Mouse (Mus musculus) frontal cortex, adult 2 months (tissue): ENCODE data around the gene Ctnnbip1. TPM values are rescaled to one million over a fixed set of nuclear protein-coding genes. Genes with fewer than 3 reads are reported as not detected.
A peak's percentile ranks its signal among the peaks of the same experiment; 100 is the strongest.

Experiments used
- DNase-seq, 2 experiments: peaks; one replicate each; pipeline ENCODE4 v3.0.0; 2022; ENCODE audit warnings: low spot score in 1 of 2; ENCODE audit errors: extremely low spot score in 1 of 2
- polyA plus RNA-seq: library from polyadenylated mRNA; depleted of rRNA; stranded (reverse); fragments of >200 nt; gene quantifications from 2 replicates; pipeline ENCODE4 v1.2.3, GENCODE M21; 2012

The Ctnnbip1 gene
- polyA plus RNA-seq, 1 experiment = 44.8 TPM

GRCm38 (mm10) chr4:149578831-149579230, 60.8 kb downstream of the Ctnnbip1 start:
- DNase-seq = no peak

GRCm38 (mm10) chr4:149585236-149585635, 67.2 kb downstream of the Ctnnbip1 start:
- no peak for DNase-seq

- DNase-seq = peak in 1 of 2 experiments; percentile 67
Observed at GRCm38 (mm10) chr4:149586044-149586782, 68.2 kb downstream of the Ctnnbip1 start, which contains the start of gene Clstn1. Gene Clstn1 (plus strand): TSS chr4:149586468.

GRCm38 (mm10) chr4:149586783-149587595, 69.0 kb downstream of the Ctnnbip1 start:
- DNase-seq = peak in 1 of 2 experiments; percentile 57

GRCm38 (mm10) chr4:149587596-149588168, 69.6 kb downstream of the Ctnnbip1 start:
- DNase-seq = peak in 1 of 2 experiments; percentile 78

GRCm38 (mm10) chr4:149590200-149590599, 72.2 kb downstream of the Ctnnbip1 start:
- DNase-seq = no peak

- DNase-seq = no peak
Observed at GRCm38 (mm10) chr4:149591486-149591885, 73.5 kb downstream of the Ctnnbip1 start.

GRCm38 (mm10) chr4:149594913-149595581, 77.0 kb downstream of the Ctnnbip1 start:
- no peak for DNase-seq

GRCm38 (mm10) chr4:149597641-149598208, 79.7 kb downstream of the Ctnnbip1 start:
- DNase-seq = no peak

GRCm38 (mm10) chr4:149599549-149599948, 81.5 kb downstream of the Ctnnbip1 start:
- DNase-seq = no peak

GRCm38 (mm10) chr4:149600130-149600529, 82.1 kb downstream of the Ctnnbip1 start:
- DNase-seq = no peak

GRCm38 (mm10) chr4:149601484-149601883, 83.4 kb downstream of the Ctnnbip1 start:
- DNase-seq = no peak

GRCm38 (mm10) chr4:149602236-149602635, 84.2 kb downstream of the Ctnnbip1 start:
- no peak for DNase-seq

- DNase-seq = no peak
Observed at GRCm38 (mm10) chr4:149603860-149604259, 85.8 kb downstream of the Ctnnbip1 start.

- DNase-seq = no peak
Observed at GRCm38 (mm10) chr4:149604518-149604917, 86.5 kb downstream of the Ctnnbip1 start.

- DNase-seq = peak in 1 of 2 experiments; percentile 31
Observed at GRCm38 (mm10) chr4:149606056-149606455, 88.0 kb downstream of the Ctnnbip1 start.

- DNase-seq = no peak
Observed at GRCm38 (mm10) chr4:149606766-149607358, 88.8 kb downstream of the Ctnnbip1 start.

GRCm38 (mm10) chr4:149607591-149608308, 89.7 kb downstream of the Ctnnbip1 start:
- DNase-seq = no peak

- no peak for DNase-seq
Observed at GRCm38 (mm10) chr4:149608309-149608638, 90.2 kb downstream of the Ctnnbip1 start.
